Mouse (Mus musculus): Measurements from ENCODE around the gene Hoxc10.

DNA sequence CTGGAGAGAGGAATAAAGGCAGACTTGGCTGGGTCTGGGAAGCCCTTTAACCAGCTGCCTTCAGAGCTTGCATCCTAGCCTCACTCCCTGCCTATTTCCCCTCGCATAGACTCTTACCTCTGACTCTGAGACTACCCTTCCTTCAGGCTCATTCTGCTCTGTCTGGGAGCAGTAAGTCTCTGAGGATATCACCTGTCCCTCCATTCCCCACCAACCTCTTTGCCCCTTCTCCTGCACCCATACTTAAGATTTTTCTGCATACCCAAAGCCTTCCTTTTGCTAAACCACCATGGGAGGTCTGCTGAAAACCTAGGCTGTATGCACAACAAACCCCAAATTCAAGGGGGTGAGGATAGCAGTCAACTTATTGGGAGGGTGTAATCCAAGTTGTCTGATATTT, 13.3 kb downstream of the Hoxc10 start:
- TF ChIP-seq CTCF (IDR thresholded peaks at IDR 0.05; ENCODE audit: low read depth) (no peak), EP300 (optimal IDR thresholded peaks at IDR 0.05) (no peak)

Measured in stomach, postnatal 0 days (tissue).